Mouse (Mus musculus): ENCODE measurements around the gene Mtus2. TPM values are rescaled to one million over a fixed set of nuclear protein-coding genes. Genes with fewer than 3 reads are reported as not detected.

Gene Mtus2
- polyA plus RNA-seq, 1 experiment from 2014 or later: 5.5 TPM

- no peak overlapping the region for H3K4me2 ChIP-seq (replicated peaks; ENCODE audit: low read depth, low read length)
- H3K9me3 ChIP-seq (ENCODE audit: low read length): no peaks in the 10 kb centered on the region
- no peaks in the 10 kb centered on the region for H3K4me1 ChIP-seq (ENCODE audit: insufficient read depth, low read depth, low read length)
- no peak overlapping the region for H3K9ac ChIP-seq (replicated peaks; ENCODE audit: low read depth)
- no peak for ATAC-seq
- H3K27me3 ChIP-seq (replicated peaks; ENCODE audit: insufficient read depth, low read length): no peaks in the 10 kb centered on the region
- TF ChIP-seq EP300 (IDR thresholded peaks at IDR 0.05): no peak
- TF ChIP-seq CTCF (IDR thresholded peaks at IDR 0.05): no peak
- DNase-seq (ENCODE audit: low spot score): no peak
- H3K4me3 ChIP-seq (ENCODE audit: low read depth, low read length): no peak overlapping the region
- no peak overlapping the region for H3K27ac ChIP-seq (ENCODE audit: low read length)
- no peaks in the 10 kb centered on the region for H3K36me3 ChIP-seq (ENCODE audit: insufficient read depth, low read length)
- 57% methylated on average over 5 of the region's 5 CpGs for WGBS
Observed at GRCm38 (mm10) chr5:148065251-148065650, 108.1 kb downstream of the Mtus2 start.

- H3K4me2 ChIP-seq (replicated peaks; ENCODE audit: low read depth, low read length): no peak overlapping the region
- WGBS: 12% methylated on average over 4 of the region's 4 CpGs
- DNase-seq (ENCODE audit: low spot score): peak; percentile 57
- no peak for TF ChIP-seq CTCF (IDR thresholded peaks at IDR 0.05)
- no peak for TF ChIP-seq EP300 (IDR thresholded peaks at IDR 0.05)
- H3K27me3 ChIP-seq (replicated peaks; ENCODE audit: insufficient read depth, low read length): no peaks in the 10 kb centered on the region
- H3K9me3 ChIP-seq (ENCODE audit: low read length): no peaks in the 10 kb centered on the region
- H3K4me3 ChIP-seq (ENCODE audit: low read depth, low read length): no peak overlapping the region
- H3K9ac ChIP-seq (replicated peaks; ENCODE audit: low read depth): no peak overlapping the region
- H3K27ac ChIP-seq (ENCODE audit: low read length): no peak overlapping the region
- ATAC-seq: no peak
- no peaks in the 10 kb centered on the region for H3K4me1 ChIP-seq (ENCODE audit: insufficient read depth, low read depth, low read length)
- H3K36me3 ChIP-seq (ENCODE audit: insufficient read depth, low read length): no peaks in the 10 kb centered on the region
Observed at GRCm38 (mm10) chr5:148069909-148070308, 112.8 kb downstream of the Mtus2 start.

- Histone ChIP-seq H3K36me3 (ENCODE audit: insufficient read depth, low read length) (no peaks in the 10 kb centered on the region), H3K4me1 (ENCODE audit: insufficient read depth, low read depth, low read length) (no peaks in the 10 kb centered on the region), H3K9ac (replicated peaks; ENCODE audit: low read depth) (no peak overlapping the region), H3K27me3 (replicated peaks; ENCODE audit: insufficient read depth, low read length) (no peaks in the 10 kb centered on the region), H3K9me3 (ENCODE audit: low read length) (no peaks in the 10 kb centered on the region), H3K4me2 (replicated peaks; ENCODE audit: low read depth, low read length) (no peak overlapping the region), H3K27ac (ENCODE audit: low read length) (no peak overlapping the region), H3K4me3 (ENCODE audit: low read depth, low read length) (no peak overlapping the region)
- TF ChIP-seq EP300 (IDR thresholded peaks at IDR 0.05): no peak
- TF ChIP-seq CTCF (IDR thresholded peaks at IDR 0.05): no peak
- DNase-seq (ENCODE audit: low spot score) (peak; percentile 26), ATAC-seq (no peak)
- 7% methylated on average over 9 of the region's 9 CpGs for WGBS
Observed at GRCm38 (mm10) chr5:148071800-148072199, 114.7 kb downstream of the Mtus2 start.

- TF ChIP-seq CTCF (IDR thresholded peaks at IDR 0.05): peak; percentile 28
- no peak for TF ChIP-seq EP300 (IDR thresholded peaks at IDR 0.05)
- Histone ChIP-seq H3K27ac (ENCODE audit: low read length) (no peak overlapping the region), H3K4me2 (replicated peaks; ENCODE audit: low read depth, low read length) (no peak overlapping the region), H3K9me3 (ENCODE audit: low read length) (no peaks in the 10 kb centered on the region), H3K4me1 (ENCODE audit: insufficient read depth, low read depth, low read length) (no peaks in the 10 kb centered on the region), H3K27me3 (replicated peaks; ENCODE audit: insufficient read depth, low read length) (no peaks in the 10 kb centered on the region), H3K36me3 (ENCODE audit: insufficient read depth, low read length) (no peaks in the 10 kb centered on the region), H3K9ac (replicated peaks; ENCODE audit: low read depth) (no peak overlapping the region), H3K4me3 (ENCODE audit: low read depth, low read length) (no peak overlapping the region)
- no peak for DNase-seq (ENCODE audit: low spot score)
- ATAC-seq: no peak
- WGBS: 85% methylated on average over 5 of the region's 5 CpGs
Observed at GRCm38 (mm10) chr5:148073461-148073860, 116.3 kb downstream of the Mtus2 start.

- Histone ChIP-seq H3K27ac (ENCODE audit: low read length) (no peak overlapping the region), H3K9me3 (ENCODE audit: low read length) (no peaks in the 10 kb centered on the region), H3K36me3 (ENCODE audit: insufficient read depth, low read length) (no peaks in the 10 kb centered on the region), H3K4me2 (replicated peaks; ENCODE audit: low read depth, low read length) (no peak overlapping the region), H3K4me3 (ENCODE audit: low read depth, low read length) (no peak overlapping the region), H3K9ac (replicated peaks; ENCODE audit: low read depth) (no peak overlapping the region), H3K27me3 (replicated peaks; ENCODE audit: insufficient read depth, low read length) (no peaks in the 10 kb centered on the region), H3K4me1 (ENCODE audit: insufficient read depth, low read depth, low read length) (no peaks in the 10 kb centered on the region)
- 78% methylated on average over 3 of the region's 3 CpGs for WGBS
- no peak for TF ChIP-seq CTCF (IDR thresholded peaks at IDR 0.05)
- no peak for TF ChIP-seq EP300 (IDR thresholded peaks at IDR 0.05)
- DNase-seq (ENCODE audit: low spot score) (no peak), ATAC-seq (no peak)
Observed at GRCm38 (mm10) chr5:148079732-148080131, 122.6 kb downstream of the Mtus2 start.

- 100% methylated on average over 1 of the region's 1 CpGs for WGBS
- no peak overlapping the region for H3K9ac ChIP-seq (replicated peaks; ENCODE audit: low read depth)
Observed at GRCm38 (mm10) chr5:148083541-148083940, 126.4 kb downstream of the Mtus2 start.

GRCm38 (mm10) chr5:148084766-148085165 is 127.6 kb downstream of the Mtus2 start:
- TF ChIP-seq EP300 (IDR thresholded peaks at IDR 0.05) (no peak), CTCF (IDR thresholded peaks at IDR 0.05) (no peak)
- WGBS: 82% methylated on average over 5 of the region's 5 CpGs
- no peak for DNase-seq (ENCODE audit: low spot score)
- ATAC-seq: no peak
- Histone ChIP-seq H3K4me2 (replicated peaks; ENCODE audit: low read depth, low read length) (no peak overlapping the region), H3K36me3 (ENCODE audit: insufficient read depth, low read length) (no peaks in the 10 kb centered on the region), H3K27me3 (replicated peaks; ENCODE audit: insufficient read depth, low read length) (no peaks in the 10 kb centered on the region), H3K27ac (ENCODE audit: low read length) (no peak overlapping the region), H3K4me1 (ENCODE audit: insufficient read depth, low read depth, low read length) (no peaks in the 10 kb centered on the region), H3K9me3 (ENCODE audit: low read length) (no peaks in the 10 kb centered on the region), H3K4me3 (ENCODE audit: low read depth, low read length) (no peak overlapping the region), H3K9ac (replicated peaks; ENCODE audit: low read depth) (no peak overlapping the region)

More at GRCm38 (mm10) chr5:148083541-148083940, 126.4 kb downstream of the Mtus2 start:
- no peak for ATAC-seq
- Histone ChIP-seq H3K27ac (ENCODE audit: low read length) (no peak overlapping the region), H3K4me3 (ENCODE audit: low read depth, low read length) (no peak overlapping the region), H3K4me2 (replicated peaks; ENCODE audit: low read depth, low read length) (no peak overlapping the region), H3K27me3 (replicated peaks; ENCODE audit: insufficient read depth, low read length) (no peaks in the 10 kb centered on the region), H3K9me3 (ENCODE audit: low read length) (no peaks in the 10 kb centered on the region), H3K36me3 (ENCODE audit: insufficient read depth, low read length) (no peaks in the 10 kb centered on the region), H3K4me1 (ENCODE audit: insufficient read depth, low read depth, low read length) (no peaks in the 10 kb centered on the region)
- TF ChIP-seq EP300 (IDR thresholded peaks at IDR 0.05): no peak
- no peak for TF ChIP-seq CTCF (IDR thresholded peaks at IDR 0.05)
- DNase-seq (ENCODE audit: low spot score): no peak
